Mouse (Mus musculus) bone marrow, adult 2 months (tissue): Measurements from ENCODE around the gene Grin2b.

Experiments used
- CTCF ChIP-seq: fragments of 200-500 bp; IDR thresholded peaks from 2 replicates; pipeline ENCODE4 v1.5.1; 2011; ENCODE audit warnings: low read length, control low read depth; ENCODE audit not compliant: control insufficient read depth, insufficient read depth
- POLR2A ChIP-seq: fragments of 200-500 bp; IDR thresholded peaks from 2 replicates; pipeline ENCODE4 v1.6.1; 2011; ENCODE audit warnings: low read depth, mild to moderate bottlenecking, control low read depth, low read length, borderline replicate concordance; ENCODE audit not compliant: control insufficient read depth

DNA sequence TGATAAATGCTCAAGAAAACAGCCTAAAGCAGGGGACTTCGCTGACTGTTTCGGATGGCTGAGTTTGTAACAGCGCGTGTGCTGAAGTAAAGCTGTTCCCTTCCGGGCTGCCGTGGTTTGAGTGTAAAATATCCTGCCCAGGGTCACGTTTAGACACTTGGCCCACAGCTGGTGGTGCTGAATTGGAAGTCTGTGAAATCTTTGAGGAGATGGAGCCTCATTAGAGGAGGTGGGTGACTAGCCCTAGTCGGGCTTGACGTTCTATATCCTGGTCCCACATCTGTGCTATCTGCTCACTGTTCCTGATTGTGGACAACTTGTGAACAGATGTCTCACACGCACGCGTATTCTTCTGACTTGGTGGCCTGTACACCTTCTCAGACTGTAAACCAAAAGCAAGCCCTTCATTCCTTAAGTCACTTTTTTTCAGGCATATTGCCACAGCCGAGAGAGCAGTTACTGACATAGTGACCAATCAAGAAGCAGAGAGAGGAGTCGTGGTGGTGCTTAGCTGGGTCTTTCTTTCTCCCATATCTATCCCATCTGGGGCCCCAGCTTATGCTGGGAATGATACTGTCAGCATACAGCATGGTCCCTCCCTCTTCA, 493.1 kb downstream of the Grin2b start:
- TF ChIP-seq POLR2A (no peak), CTCF (no peak)
